Mouse (Mus musculus) liver, embryonic 14.5 days (tissue): ENCODE measurements at regions not wholly inside any gene's neighbourhood (a gene's known extent, or its start where the extent isn't known, plus 50 kb on each side); places are given as distances from the start of the nearest gene placed in this dataset.

Source experiments
- ATAC-seq: fragments of 200-750 bp; cut with Nextera tagmentation; 2 replicates; pipeline ENCODE4 v1.8.0; 2017; ENCODE audit warnings: moderate number of reproducible peaks, mild to moderate bottlenecking, moderate library complexity; ENCODE audit not compliant: insufficient read depth
- DNase-seq, 3 experiments: peaks; one replicate each; pipeline ENCODE4 v3.0.0-alpha.2; 2012 to 2013; ENCODE audit warnings: low read depth in 3 of 3, low spot score in 3 of 3
- H3K27ac ChIP-seq: fragments of 300-500 bp; sonication (generic); 2 replicates; pipeline ENCODE4 v1.5.1; 2014; ENCODE audit warnings: moderate library complexity, mild to moderate bottlenecking, control low read depth, inconsistent platforms
- H3K27me3 ChIP-seq: fragments of 300-500 bp; sonication (generic); 2 replicates; pipeline ENCODE4 v1.6.1; 2014; ENCODE audit warnings: mild to moderate bottlenecking, low read length, moderate library complexity; ENCODE audit not compliant: control insufficient read depth, insufficient read depth
- H3K36me3 ChIP-seq: fragments of 300-500 bp; sonication (generic); replicated peaks from 2 replicates; pipeline ENCODE4 v1.6.1; 2014; ENCODE audit warnings: low read depth; ENCODE audit not compliant: control insufficient read depth, insufficient read depth
- H3K4me1 ChIP-seq, 2 experiments: fragments of 200-500 bp in 1 of 2; fragments of 300-500 bp in 1 of 2; sonication (generic) in 1 of 2; replicated peaks; 2 replicates each; pipeline ENCODE4 v1.6.1; 2012 to 2014; ENCODE audit warnings: antibody characterized with exemption in 1 of 2, inconsistent platforms in 1 of 2, low read length in 1 of 2; ENCODE audit not compliant: control insufficient read depth in 2 of 2, insufficient read depth in 2 of 2
- H3K4me2 ChIP-seq: fragments of 300-500 bp; sonication (generic); 2 replicates; pipeline ENCODE4 v1.6.1; 2014; ENCODE audit warnings: low read depth, mild to moderate bottlenecking, control low read depth, moderate library complexity
- H3K4me3 ChIP-seq, 2 experiments: fragments of 200-500 bp in 1 of 2; fragments of 300-500 bp in 1 of 2; sonication (generic) in 1 of 2; 2 replicates each; pipeline ENCODE4 v1.5.1; 2012 to 2014; ENCODE audit warnings: low read depth in 2 of 2, low read length in 2 of 2, mild to moderate bottlenecking in 2 of 2, control low read depth in 1 of 2, inconsistent platforms in 1 of 2, moderate library complexity in 1 of 2; ENCODE audit not compliant: insufficient read depth in 1 of 2
- H3K9ac ChIP-seq: fragments of 300-500 bp; sonication (generic); replicated peaks from 2 replicates; pipeline ENCODE4 v1.6.1; 2014; ENCODE audit warnings: mild to moderate bottlenecking, control low read depth, moderate library complexity
- H3K9me3 ChIP-seq: fragments of 300-500 bp; sonication (generic); 2 replicates; pipeline ENCODE4 v1.6.1; 2016; ENCODE audit warnings: low read length, mixed read lengths; ENCODE audit not compliant: control insufficient read depth
- CTCF ChIP-seq: IDR thresholded peaks from 2 replicates; pipeline ENCODE4 v1.5.1; 2016; ENCODE audit warnings: antibody characterized with exemption, low read depth, control low read depth
- EP300 ChIP-seq: IDR thresholded peaks from 2 replicates; pipeline ENCODE4 v1.6.1; 2016; ENCODE audit warnings: antibody characterized with exemption, low read depth
- WGBS: fragments of 180-500 bp; shearing (Covaris S2); extraction: QIAGEN DNeasy Blood & Tissue Kit; methylation state at CpG from one replicate; pipeline ENCODE4 v1.1.7; 2014; ENCODE audit not compliant: insufficient replicate concordance; 5-methylcytosine and 5-hydroxymethylcytosine counted together

DNA sequence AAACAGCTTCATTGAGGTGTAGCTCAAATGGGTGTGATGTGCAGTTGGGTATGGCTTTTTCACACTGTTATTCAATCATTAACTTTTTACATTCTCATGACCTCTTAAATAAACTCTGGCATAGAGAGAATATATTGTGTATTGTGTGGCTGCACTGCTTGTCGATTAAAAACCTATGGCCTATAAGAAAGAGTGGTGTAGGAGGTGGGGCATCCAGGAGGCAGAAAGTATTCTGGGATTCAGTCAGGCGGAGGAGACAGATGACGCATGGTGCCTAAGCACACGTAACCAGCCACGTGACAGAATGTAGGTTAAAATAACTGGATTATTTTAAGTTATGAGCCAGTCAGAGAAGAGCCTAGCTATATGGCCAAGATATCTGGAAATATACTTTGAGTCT, 78.2 kb upstream of the Slc16a7 start:
- H3K27ac ChIP-seq, result no peak overlapping the region
- no peak overlapping the region for H3K4me3 ChIP-seq
- no peak overlapping the region for H3K9ac ChIP-seq
- H3K36me3 ChIP-seq, result no peaks in the 10 kb centered on the region
- H3K4me1 ChIP-seq, result no peaks in the 10 kb centered on the region
- no peaks in the 10 kb centered on the region for H3K27me3 ChIP-seq
- DNase-seq (no peak), ATAC-seq (no peak)
- TF ChIP-seq EP300 (no peak), CTCF (no peak)
- no peaks in the 10 kb centered on the region for H3K9me3 ChIP-seq
- WGBS, result 72% methylated on average over 5 of the region's 5 CpGs
- no peak overlapping the region for H3K4me2 ChIP-seq

DNA sequence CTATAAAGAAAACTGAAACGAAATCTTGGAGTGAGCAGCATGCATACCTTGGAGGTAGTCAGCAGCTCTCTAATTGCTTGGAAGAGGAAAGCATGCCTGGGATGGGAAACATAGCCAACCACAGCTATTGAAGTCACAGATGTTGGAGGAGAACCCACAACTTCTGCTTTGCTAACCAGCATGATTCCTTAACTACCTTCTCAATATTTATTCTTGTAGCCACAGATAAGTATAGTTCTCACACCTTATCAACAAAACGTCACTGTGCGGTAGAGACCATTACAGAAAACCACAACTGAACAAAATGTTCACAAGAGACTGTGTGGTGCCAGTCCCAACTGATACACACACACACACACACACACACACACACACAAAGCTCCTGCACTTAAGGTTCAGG, 99.1 kb upstream of the Slc16a7 start:
- Histone ChIP-seq H3K4me2 (no peak overlapping the region), H3K36me3 (no peaks in the 10 kb centered on the region), H3K9ac (no peak overlapping the region), H3K4me1 (no peaks in the 10 kb centered on the region), H3K27me3 (no peaks in the 10 kb centered on the region), H3K4me3 (no peak overlapping the region), H3K9me3 (no peaks in the 10 kb centered on the region), H3K27ac (no peak overlapping the region)
- DNase-seq, result no peak
- ATAC-seq, result no peak
- 11% methylated on average over 3 of the region's 3 CpGs for WGBS
- TF ChIP-seq CTCF (no peak), EP300 (no peak)

DNA sequence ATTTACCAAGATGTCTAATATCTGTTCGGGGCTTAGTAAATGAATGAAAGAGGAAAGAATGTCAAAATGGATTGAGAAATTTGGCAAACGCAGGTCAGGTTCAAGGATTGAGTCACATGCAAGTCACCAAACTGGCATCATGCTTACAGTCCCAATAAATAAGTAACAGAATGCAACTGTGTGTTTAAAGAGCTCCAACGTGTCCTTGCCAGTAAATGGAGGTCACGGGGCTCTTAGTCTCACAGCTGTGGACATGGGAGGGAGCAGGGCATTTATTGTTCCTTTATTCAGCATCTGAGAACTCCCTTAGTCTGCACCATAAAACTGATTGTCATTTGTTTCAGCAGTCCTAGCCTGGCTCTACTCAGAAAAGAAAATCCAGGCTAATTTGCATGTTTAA, 101.1 kb upstream of the Slc16a7 start:
- H3K4me3 ChIP-seq, result no peak overlapping the region
- H3K27me3 ChIP-seq, result no peaks in the 10 kb centered on the region
- H3K9me3 ChIP-seq, result no peaks in the 10 kb centered on the region
- no peak for DNase-seq
- H3K27ac ChIP-seq, result no peak overlapping the region
- no peaks in the 10 kb centered on the region for H3K4me1 ChIP-seq
- no peak for TF ChIP-seq EP300
- TF ChIP-seq CTCF, result no peak
- H3K9ac ChIP-seq, result no peak overlapping the region
- WGBS, result 42% methylated on average over 4 of the region's 4 CpGs
- H3K4me2 ChIP-seq, result no peak overlapping the region
- ATAC-seq, result no peak
- H3K36me3 ChIP-seq, result no peaks in the 10 kb centered on the region

DNA sequence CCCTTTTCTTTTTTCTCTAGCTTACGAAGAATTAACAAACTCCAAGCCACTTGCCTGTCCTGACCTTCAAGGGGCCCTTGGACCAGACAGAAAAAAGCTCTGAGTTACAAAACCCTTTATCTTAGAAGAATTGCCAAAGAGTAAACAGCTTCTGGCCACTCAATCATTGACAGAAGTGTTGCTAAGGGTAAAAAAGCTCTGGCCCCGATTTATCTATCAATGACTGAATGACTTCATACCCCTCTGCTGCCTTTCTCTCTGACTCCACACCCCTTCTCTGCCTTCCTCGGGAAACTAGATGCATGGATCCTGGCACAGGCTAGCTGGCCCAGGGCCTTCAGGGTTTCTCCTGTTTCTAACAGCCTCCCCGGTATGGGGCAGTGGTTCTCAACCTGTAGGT, 105.2 kb upstream of the Slc16a7 start:
- TF ChIP-seq EP300 (no peak), CTCF (no peak)

DNA sequence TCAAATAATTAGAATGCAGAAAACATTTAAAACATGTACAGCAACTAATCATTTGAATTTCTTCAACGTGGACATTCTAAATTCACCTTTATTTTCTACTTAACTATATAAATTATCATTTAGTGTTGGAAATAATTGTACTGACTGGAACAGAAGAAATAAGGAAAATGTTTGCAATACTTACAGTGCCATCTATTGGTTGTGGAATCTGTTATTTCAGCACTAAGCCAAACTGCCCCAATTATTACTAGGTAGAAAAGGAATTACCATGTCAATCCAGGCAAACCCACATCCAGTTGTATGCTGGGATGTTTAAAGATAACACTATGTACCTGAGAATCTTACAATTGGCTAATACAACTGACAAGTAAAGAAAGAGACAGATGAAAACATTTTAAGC, 109.1 kb upstream of the Slc16a7 start:
- H3K4me1 ChIP-seq, result no peaks in the 10 kb centered on the region

More for the DNA sequence above, 105.2 kb upstream of the Slc16a7 start:
- no peak overlapping the region for H3K9ac ChIP-seq
- no peak for ATAC-seq
- no peaks in the 10 kb centered on the region for H3K9me3 ChIP-seq
- H3K36me3 ChIP-seq, result no peaks in the 10 kb centered on the region
- no peak for DNase-seq
- no peak overlapping the region for H3K4me2 ChIP-seq
- H3K4me3 ChIP-seq, result no peak overlapping the region
- H3K27me3 ChIP-seq, result no peaks in the 10 kb centered on the region
- 41% methylated on average over 4 of the region's 4 CpGs for WGBS
- H3K27ac ChIP-seq, result no peak overlapping the region
- no peaks in the 10 kb centered on the region for H3K4me1 ChIP-seq

More for the DNA sequence above, 109.1 kb upstream of the Slc16a7 start:
- H3K9me3 ChIP-seq, result no peaks in the 10 kb centered on the region
- 20% methylated on average over 1 of the region's 1 CpGs for WGBS
- no peak for TF ChIP-seq CTCF
- no peak for TF ChIP-seq EP300
- no peak for DNase-seq
- H3K27me3 ChIP-seq, result no peaks in the 10 kb centered on the region
- H3K36me3 ChIP-seq, result no peaks in the 10 kb centered on the region
- no peak overlapping the region for H3K4me3 ChIP-seq
- H3K27ac ChIP-seq, result no peak overlapping the region
- no peak overlapping the region for H3K4me2 ChIP-seq
- no peak for ATAC-seq
- H3K9ac ChIP-seq, result no peak overlapping the region
